Mouse (Mus musculus) megakaryocyte-erythroid progenitor cell, adult 5 weeks (primary cell): ENCODE data around the gene Necab3. TPM values are rescaled to one million over a fixed set of nuclear protein-coding genes. Genes with fewer than 3 reads are reported as not detected.

Experiments
- polyA plus RNA-seq: library from polyadenylated mRNA; stranded (reverse); fragments of >175 nt; gene quantifications from 2 replicates; pipeline ENCODE4 v1.2.3, GENCODE M21; 2012

The Necab3 gene
- 1.4 and 2.2 TPM in 2 replicates for polyA plus RNA-seq

DNA sequence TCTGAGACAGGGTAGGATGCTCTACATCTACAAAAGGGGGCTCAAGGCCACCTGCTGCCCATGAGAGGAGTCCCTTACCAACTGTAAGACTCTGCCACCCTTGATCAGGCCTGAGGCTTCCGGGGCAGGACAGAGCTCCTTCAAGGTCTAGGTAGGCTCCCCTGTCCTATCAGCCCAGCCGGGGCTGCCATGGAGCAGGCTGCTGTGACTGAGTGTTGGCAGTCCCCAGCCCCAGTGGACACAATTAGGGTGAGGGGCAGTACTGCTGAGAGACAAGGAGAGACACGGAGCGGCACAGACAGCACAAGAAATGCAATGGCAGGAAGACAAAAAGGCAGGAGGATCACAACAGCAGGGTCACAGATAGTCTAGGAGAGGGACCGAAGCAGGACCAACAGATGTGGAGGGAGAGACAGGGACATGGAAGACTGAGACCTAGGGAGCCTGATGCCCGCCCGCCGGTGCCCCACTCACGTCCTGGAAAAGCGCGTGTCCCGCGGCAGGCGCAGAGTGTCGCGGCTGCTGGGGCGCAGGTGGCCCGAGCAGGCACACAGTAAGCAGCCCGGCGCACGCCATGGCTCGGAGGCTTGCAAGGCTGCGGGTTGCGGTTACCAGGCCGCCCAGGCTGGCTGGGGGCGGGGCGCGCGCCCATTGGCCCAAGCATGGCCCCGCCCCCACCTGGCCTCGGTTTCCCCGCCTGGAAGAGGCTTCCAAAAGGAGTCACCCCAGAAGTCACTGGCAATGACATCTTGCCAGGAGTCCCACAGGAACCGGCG lies at the start of gene Necab3:
Gene Necab3, minus strand, starts transcription at position 627 of the 776 bp plus-strand sequence.

DNA sequence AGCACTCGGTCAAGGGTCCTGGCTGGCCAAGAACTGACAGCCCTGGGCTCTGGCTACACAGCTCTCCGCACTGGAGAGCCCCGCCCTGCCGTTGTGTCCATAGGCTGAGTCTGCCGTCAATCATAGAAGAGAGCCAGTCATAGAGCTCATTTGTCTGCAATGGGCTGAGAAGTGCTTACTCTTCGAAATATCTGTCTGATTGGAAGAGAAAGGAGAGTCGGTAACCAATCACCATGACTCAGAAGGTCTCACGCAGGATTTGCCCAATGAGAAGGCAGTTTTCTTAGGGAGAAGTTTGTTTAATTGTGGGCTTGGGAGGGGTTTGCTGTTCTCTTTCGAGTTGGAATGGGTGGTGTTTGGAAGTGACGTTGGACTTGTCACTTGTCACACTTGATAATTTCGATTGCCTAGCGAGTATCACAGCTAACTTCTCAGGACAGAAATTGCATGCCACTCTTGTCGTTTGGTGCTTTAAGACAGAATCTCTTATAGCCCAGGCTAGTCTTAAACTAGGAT lies 45.0 kb upstream of the Necab3 start, which contains the start of gene Pxmp4:
Gene Pxmp4, minus strand, starts transcription at position 71 of the 516 bp plus-strand sequence.

DNA sequence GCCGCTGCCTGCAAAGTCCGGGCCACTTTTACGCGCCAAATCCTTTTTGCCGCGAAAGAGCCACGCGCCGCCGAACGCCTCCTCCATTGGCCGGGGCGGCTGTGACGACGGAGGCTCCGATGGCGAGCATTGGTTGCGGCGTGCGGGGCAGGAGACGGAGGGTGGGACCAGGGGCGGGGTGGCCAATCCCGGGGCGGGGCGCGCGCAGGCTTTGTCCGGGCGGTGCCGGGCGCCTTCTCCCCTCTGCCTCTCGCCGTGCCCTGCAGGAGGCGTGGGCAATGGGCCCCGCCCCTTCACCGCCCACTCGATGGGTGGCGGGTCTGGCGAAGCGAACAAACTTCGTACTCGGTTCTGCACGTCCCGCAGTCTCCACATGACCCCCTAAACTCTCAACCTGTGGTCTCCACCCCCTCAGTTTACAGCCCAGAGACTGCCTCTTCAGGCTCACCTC lies 11.2 kb upstream of the Necab3 start, which contains the start of gene E2f1:
Gene E2f1, minus strand, starts transcription at position 57 of the 451 bp plus-strand sequence.

DNA sequence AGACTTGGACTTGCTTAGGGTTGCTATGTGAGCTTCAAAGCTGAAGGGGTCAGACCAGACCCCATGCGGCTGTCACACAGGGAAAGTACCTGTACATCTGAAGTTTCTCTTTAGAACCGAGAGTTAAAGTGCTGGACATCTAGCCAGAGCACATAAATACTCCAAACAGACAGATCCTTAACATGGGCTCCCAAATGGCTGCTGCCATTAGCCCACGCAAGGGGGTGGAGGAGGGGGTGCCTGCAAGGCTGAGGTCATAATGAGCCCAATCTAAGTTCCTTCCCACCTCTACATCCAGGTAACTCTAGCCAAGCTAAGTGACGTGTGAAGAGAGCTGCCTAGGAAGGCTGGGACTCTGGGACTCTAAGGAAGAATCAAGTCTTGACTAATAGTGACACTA lies 7.2 kb downstream of the Necab3 start, which contains the start of gene Actl10:
Gene Actl10, plus strand, starts transcription at position 301 of the 400 bp plus-strand sequence.

DNA sequence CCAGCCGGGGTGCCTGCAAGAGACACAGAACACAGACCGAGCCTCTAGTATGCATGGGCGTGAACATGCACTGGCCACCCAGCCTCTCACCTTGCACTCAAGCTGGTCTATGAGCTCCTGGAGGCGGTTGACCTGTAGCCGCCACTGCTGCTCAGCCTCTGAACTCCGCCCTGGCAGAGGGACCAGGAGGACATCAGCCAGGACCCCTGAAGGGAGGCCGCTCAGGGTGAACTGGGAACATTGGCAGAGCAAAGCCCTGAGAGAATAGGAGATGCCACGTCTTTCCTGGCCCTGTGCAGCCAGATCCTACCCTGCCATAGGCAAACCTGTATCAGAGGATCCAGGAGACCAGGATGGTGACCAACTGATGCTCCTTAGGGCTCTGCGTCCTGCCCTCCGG lies 12.0 kb downstream of the Necab3 start, which contains the start of gene 1700003F12Rik:
Gene 1700003F12Rik, plus strand, starts transcription at position 375 of the 400 bp plus-strand sequence.

Other genes with a start within 250 kb of the Necab3 start
- 0.35 and 0.51 TPM in 2 replicates for gene Cdk5rap1, start 185.9 kb downstream of the Necab3 start, polyA plus RNA-seq
- 0.61 and 0.64 TPM in 2 replicates for gene Snta1, start 150.8 kb downstream of the Necab3 start, polyA plus RNA-seq
- gene Cbfa2t2, start 122.4 kb downstream of the Necab3 start, polyA plus RNA-seq: 6.4 and 9.7 TPM in 2 replicates
- gene 1700003F12Rik, start 11.8 kb downstream of the Necab3 start, polyA plus RNA-seq: 0.14 and 1.5 TPM in 2 replicates
- gene Actl10, start 7.1 kb downstream of the Necab3 start, polyA plus RNA-seq: 0.05 and 0.34 TPM in 2 replicates
- 86.2 and 96.3 TPM in 2 replicates for gene E2f1, start 11.0 kb upstream of the Necab3 start, polyA plus RNA-seq
- 3.8 and 4.1 TPM in 2 replicates for gene Pxmp4, start 44.8 kb upstream of the Necab3 start, polyA plus RNA-seq
- gene Zfp341, start 54.4 kb upstream of the Necab3 start, polyA plus RNA-seq: 7.1 and 8.1 TPM in 2 replicates
- gene 4930519P11Rik, start 54.5 kb upstream of the Necab3 start, polyA plus RNA-seq: 1.7 and 2.9 TPM in 2 replicates
- 145 and 166 TPM in 2 replicates for gene Chmp4b, start 92.8 kb upstream of the Necab3 start, polyA plus RNA-seq
- gene Gm14214, start 211.1 kb upstream of the Necab3 start, polyA plus RNA-seq: not detected in 2 replicates
- 593 and 729 TPM in 2 replicates for gene Raly, start 232.2 kb upstream of the Necab3 start, polyA plus RNA-seq
- gene a, start 232.5 kb upstream of the Necab3 start, polyA plus RNA-seq: 2.1 TPM in 2 replicates